Mouse (Mus musculus) limb, embryonic 12.5 days (tissue): ENCODE data around the gene Gramd1c. TPM values are rescaled to one million over a fixed set of nuclear protein-coding genes. Genes with fewer than 3 reads are reported as not detected.

Source experiments
- ATAC-seq: fragments of 200-750 bp; cut with Nextera tagmentation; 2 replicates; pipeline ENCODE4 v1.8.0; 2017; ENCODE audit warnings: low read depth, moderate TSS enrichment; ENCODE audit not compliant: insufficient number of reproducible peaks, insufficient read depth, low FRiP score, low TSS enrichment
- H3K27ac ChIP-seq: fragments of 300-500 bp; sonication (generic); 2 replicates; pipeline ENCODE4 v1.5.1; 2016; ENCODE audit warnings: mild to moderate bottlenecking, moderate library complexity
- H3K27me3 ChIP-seq: fragments of 300-500 bp; sonication (generic); 2 replicates; pipeline ENCODE4 v1.6.1; 2016; ENCODE audit warnings: mild to moderate bottlenecking, moderate library complexity
- H3K36me3 ChIP-seq: fragments of 300-500 bp; sonication (generic); 2 replicates; pipeline ENCODE4 v1.6.1; 2016; ENCODE audit warnings: mild to moderate bottlenecking, moderate library complexity
- H3K4me1 ChIP-seq: fragments of 300-500 bp; sonication (generic); replicated peaks from 2 replicates; pipeline ENCODE4 v1.6.1; 2016
- H3K4me2 ChIP-seq: fragments of 300-500 bp; sonication (generic); 2 replicates; pipeline ENCODE4 v1.6.1; 2016; ENCODE audit warnings: mild to moderate bottlenecking, moderate library complexity
- H3K4me3 ChIP-seq: fragments of 300-500 bp; sonication (generic); replicated peaks from 2 replicates; pipeline ENCODE4 v1.5.1; 2016; ENCODE audit warnings: mild to moderate bottlenecking
- H3K9ac ChIP-seq: fragments of 300-500 bp; sonication (generic); replicated peaks from 2 replicates; pipeline ENCODE4 v1.6.1; 2016; ENCODE audit warnings: mild to moderate bottlenecking, moderate library complexity
- H3K9me3 ChIP-seq: fragments of 300-500 bp; sonication (generic); 2 replicates; pipeline ENCODE4 v1.6.1; 2016; ENCODE audit warnings: mild to moderate bottlenecking, moderate library complexity
- WGBS: fragments of 180-500 bp; shearing (Covaris S2); methylation state at CpG from one replicate; pipeline ENCODE4 v1.1.7; 2016; 5-methylcytosine and 5-hydroxymethylcytosine counted together
- polyA plus RNA-seq: library from polyadenylated mRNA; unstranded; fragments of >200 nt; fragmentation: Nextera tagmentation; extraction: Ambion mirVana; gene quantifications from 2 replicates; pipeline ENCODE4 v1.2.1, GENCODE M21; 2016

Gene Gramd1c
- polyA plus RNA-seq, 1 experiment from 2014 or later: 7.3 TPM

DNA sequence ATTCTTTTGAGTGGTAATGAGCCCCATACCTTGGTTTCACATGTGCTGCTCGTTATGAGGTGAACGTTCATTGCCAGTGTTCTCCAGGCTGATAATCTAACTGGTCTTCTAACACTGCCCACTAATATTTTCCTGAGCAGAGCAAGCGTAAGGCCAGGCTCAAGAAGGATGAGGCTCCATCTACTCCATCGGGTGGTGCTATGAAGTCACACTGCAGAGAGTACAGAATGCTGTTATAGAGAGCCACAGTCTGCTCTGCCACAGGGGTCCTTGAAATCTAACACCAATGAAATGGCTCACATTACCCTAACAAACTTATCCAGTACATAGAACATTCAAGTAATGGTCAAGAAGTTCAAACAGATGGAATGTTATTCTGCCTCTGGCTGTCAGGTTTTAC is 105.1 kb downstream of the Gramd1c start:
- Histone ChIP-seq H3K4me1 (peaks cover 6% of the 10 kb centered on the region), H3K4me2 (no peak overlapping the region), H3K27ac (no peak overlapping the region), H3K9me3 (no peaks in the 10 kb centered on the region), H3K27me3 (no peaks in the 10 kb centered on the region), H3K9ac (no peak overlapping the region), H3K36me3 (0 out of 2 replicates have a peak, but pooled peaks cover 3% of the 10 kb centered on the region), H3K4me3 (no peak overlapping the region)
- ATAC-seq: peak; percentile 10; the same call in 1 of the 2 replicates
- 45% methylated on average over 4 of the region's 4 CpGs for WGBS

DNA sequence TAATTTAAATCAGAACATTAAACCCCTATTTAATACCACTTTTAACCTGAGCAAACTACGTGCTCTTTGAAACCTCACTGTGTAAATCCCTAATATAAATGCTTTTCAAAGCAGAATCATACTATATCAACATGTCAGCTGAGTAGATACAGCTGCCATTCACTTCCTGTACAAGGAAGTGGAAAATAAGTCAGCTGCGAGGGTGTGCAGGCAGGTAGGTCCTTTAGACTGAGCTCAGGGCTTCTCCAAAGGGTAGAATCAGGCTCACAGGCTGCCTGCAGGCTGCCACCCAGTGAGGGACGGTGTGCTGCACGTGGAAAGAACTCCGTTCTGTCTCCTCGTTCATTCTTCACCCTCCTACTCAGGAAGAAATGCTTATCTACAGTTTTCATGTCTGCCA is 108.2 kb downstream of the Gramd1c start:
- H3K4me3 ChIP-seq: no peak overlapping the region
- H3K27me3 ChIP-seq: no peaks in the 10 kb centered on the region
- H3K9ac ChIP-seq: no peak overlapping the region
- H3K9me3 ChIP-seq: no peaks in the 10 kb centered on the region
- 75% methylated on average over 6 of the region's 6 CpGs for WGBS
- H3K27ac ChIP-seq: no peak overlapping the region
- H3K36me3 ChIP-seq: no peaks in the 10 kb centered on the region
- no peak overlapping the region for H3K4me2 ChIP-seq
- H3K4me1 ChIP-seq: peaks cover 6% of the 10 kb centered on the region
- ATAC-seq: no peak

DNA sequence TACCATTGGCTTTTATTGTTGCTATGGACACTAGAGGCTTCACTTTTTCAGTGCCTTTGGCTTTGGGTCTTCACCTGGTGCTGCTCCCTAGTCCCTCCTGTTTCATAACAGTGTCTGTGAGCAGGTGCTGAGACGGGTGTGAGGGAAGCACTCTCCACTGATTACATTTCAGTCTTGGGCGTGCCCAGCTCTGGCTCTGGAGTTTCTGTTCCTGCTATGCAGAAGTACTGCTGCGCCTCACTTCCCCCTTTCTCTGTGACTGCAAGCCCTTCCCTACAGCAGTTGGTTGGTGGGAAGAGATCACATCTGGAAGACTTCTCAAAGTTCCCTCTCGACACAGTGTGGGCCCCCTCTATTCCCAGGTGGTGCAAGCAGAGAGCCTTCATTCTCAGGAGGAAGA is 111.6 kb downstream of the Gramd1c start:
- Histone ChIP-seq H3K36me3 (no peaks in the 10 kb centered on the region), H3K4me2 (no peak overlapping the region), H3K9me3 (no peaks in the 10 kb centered on the region), H3K4me3 (no peak overlapping the region), H3K27ac (no peak overlapping the region), H3K9ac (no peak overlapping the region), H3K27me3 (no peaks in the 10 kb centered on the region), H3K4me1 (no peaks in the 10 kb centered on the region)
- no peak for ATAC-seq
- WGBS: 75% methylated on average over 4 of the region's 4 CpGs

DNA sequence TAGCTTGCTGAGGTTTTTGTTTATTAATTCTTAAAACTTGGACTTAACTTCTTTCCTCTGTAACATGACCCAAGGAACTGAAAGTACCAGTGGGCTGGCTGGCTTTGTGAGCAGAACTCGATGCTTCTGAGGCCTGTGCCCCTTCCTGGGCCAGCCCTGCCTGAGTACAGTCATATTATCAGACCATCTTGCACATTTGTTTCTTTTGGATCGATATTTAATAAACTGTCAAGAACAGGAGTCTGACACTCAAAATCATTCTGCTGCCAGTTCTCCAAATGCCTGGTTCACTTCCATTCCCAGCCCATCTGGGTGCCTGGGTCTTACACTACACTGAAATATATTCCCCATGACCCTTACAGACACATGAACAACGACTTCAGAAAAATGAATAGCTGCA is 117.3 kb downstream of the Gramd1c start:
- ATAC-seq: no peak
- WGBS: 70% methylated on average over 3 of the region's 3 CpGs

DNA sequence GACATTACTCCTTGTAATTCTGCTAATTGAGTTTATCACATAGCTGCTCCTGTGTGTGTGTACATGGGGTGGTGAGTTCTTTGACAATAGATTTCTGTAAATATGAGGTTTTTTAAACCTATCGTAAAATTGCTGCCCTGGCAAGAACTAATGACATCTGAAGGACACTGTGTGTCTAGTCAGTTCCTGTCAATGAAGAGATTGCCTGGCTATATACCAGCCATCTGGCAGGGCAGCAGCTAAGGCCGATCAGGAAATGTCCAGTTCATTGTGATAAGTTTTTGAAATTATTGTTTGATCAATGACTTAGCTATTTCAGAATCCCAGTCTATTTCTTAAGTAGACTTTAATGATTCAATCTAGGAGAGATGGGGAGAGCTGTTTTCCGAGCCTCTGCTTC is 117.8 kb downstream of the Gramd1c start:
- H3K4me2 ChIP-seq: no peak overlapping the region
- H3K4me1 ChIP-seq: peaks cover 4% of the 10 kb centered on the region; the same call in 1 of the 2 replicates
- 83% methylated on average over 3 of the region's 3 CpGs for WGBS
- no peaks in the 10 kb centered on the region for H3K9me3 ChIP-seq
- H3K4me3 ChIP-seq: no peak overlapping the region
- no peak for ATAC-seq
- no peaks in the 10 kb centered on the region for H3K36me3 ChIP-seq
- H3K9ac ChIP-seq: no peak overlapping the region
- H3K27ac ChIP-seq: no peak overlapping the region
- H3K27me3 ChIP-seq: no peaks in the 10 kb centered on the region

More for the DNA sequence above, 117.3 kb downstream of the Gramd1c start:
- Histone ChIP-seq H3K9ac (no peak overlapping the region), H3K27ac (no peak overlapping the region), H3K4me1 (peaks cover 3% of the 10 kb centered on the region; the same call in 1 of the 2 replicates), H3K36me3 (no peaks in the 10 kb centered on the region), H3K4me3 (no peak overlapping the region), H3K4me2 (no peak overlapping the region), H3K27me3 (no peaks in the 10 kb centered on the region), H3K9me3 (no peaks in the 10 kb centered on the region)

DNA sequence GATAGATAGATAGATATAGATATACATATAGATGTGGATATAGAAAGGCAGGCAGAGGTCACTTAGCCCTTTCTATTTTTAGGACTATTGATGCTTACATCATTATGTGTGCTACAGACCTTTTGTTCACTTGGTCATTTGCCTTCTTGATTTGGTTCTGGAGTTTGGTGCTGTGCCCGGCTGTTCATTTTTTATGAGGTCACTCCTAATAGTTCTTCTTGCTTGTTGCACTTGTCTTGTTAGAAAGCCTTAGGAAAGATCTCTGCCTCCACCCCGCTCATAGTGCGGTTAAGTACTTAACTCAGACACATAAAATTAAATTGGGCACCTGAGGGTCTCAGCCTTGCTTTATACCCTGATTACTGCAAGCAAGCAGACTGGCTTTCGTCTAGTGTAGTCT is 122.3 kb downstream of the Gramd1c start:
- WGBS: 42% methylated on average over 4 of the region's 4 CpGs

DNA sequence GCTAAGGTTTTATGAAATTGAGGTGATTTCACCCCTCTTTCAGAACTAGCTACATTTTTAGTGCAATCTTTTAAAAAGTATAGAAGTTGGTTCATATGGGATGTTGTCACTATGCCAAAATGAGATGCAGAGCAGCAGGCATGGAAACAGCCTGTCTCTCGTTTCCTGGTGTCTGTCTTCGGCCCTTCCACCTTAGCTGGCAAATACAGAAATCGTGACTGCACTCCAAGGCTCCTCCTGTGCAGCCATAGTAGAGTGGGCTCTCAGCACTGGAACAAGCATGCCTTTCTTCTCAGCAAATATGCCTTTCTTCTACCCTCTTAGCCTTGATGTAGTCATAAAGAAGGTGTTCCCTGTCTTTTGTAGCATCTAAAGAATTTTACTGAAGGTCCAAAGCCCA is 127.3 kb downstream of the Gramd1c start:
- H3K27ac ChIP-seq: no peak overlapping the region
- WGBS: 84% methylated on average over 3 of the region's 3 CpGs

More for the DNA sequence above, 122.3 kb downstream of the Gramd1c start:
- H3K27ac ChIP-seq: no peak overlapping the region
- ATAC-seq: peak; percentile 58; the same call in 1 of the 2 replicates
- H3K9me3 ChIP-seq: no peaks in the 10 kb centered on the region
- H3K4me1 ChIP-seq: peaks cover 4% of the 10 kb centered on the region; the same call in 1 of the 2 replicates
- H3K4me3 ChIP-seq: no peak overlapping the region
- no peaks in the 10 kb centered on the region for H3K27me3 ChIP-seq
- no peaks in the 10 kb centered on the region for H3K36me3 ChIP-seq
- no peak overlapping the region for H3K9ac ChIP-seq
- H3K4me2 ChIP-seq: no peak overlapping the region

DNA sequence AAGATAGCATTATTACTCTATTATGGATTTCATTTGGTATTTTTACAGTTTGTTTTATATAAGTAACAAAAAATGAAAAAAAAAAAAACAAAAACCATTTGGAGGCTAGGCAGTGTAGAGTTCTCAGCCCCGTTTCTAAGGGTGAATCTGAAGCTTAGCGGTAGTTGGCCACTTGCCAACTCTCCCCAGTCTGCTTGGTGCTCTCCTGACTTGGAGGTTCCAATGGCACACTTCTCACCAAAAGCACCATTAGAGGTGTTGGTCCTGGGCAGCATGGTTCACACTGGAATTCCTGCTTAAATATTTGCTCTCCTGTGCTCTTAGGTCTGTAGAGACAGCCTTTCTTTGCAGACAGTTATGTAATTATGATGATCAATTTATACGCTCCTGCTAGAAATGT is 127.8 kb downstream of the Gramd1c start:
- no peak for ATAC-seq
- WGBS: 75% methylated on average over 3 of the region's 3 CpGs
- H3K9ac ChIP-seq: no peak overlapping the region
- H3K4me1 ChIP-seq: no peaks in the 10 kb centered on the region
- H3K27ac ChIP-seq: no peak overlapping the region
- H3K4me2 ChIP-seq: no peak overlapping the region
- H3K27me3 ChIP-seq: no peaks in the 10 kb centered on the region
- H3K9me3 ChIP-seq: no peaks in the 10 kb centered on the region
- no peak overlapping the region for H3K4me3 ChIP-seq
- no peaks in the 10 kb centered on the region for H3K36me3 ChIP-seq

More for the DNA sequence above, 127.3 kb downstream of the Gramd1c start:
- H3K4me2 ChIP-seq: no peak overlapping the region
- H3K9me3 ChIP-seq: no peaks in the 10 kb centered on the region
- H3K9ac ChIP-seq: no peak overlapping the region
- peaks cover 1% of the 10 kb centered on the region; the same call in 1 of the 2 replicates for H3K4me1 ChIP-seq
- no peak for ATAC-seq
- H3K36me3 ChIP-seq: no peaks in the 10 kb centered on the region
- H3K27me3 ChIP-seq: no peaks in the 10 kb centered on the region
- H3K4me3 ChIP-seq: no peak overlapping the region

DNA sequence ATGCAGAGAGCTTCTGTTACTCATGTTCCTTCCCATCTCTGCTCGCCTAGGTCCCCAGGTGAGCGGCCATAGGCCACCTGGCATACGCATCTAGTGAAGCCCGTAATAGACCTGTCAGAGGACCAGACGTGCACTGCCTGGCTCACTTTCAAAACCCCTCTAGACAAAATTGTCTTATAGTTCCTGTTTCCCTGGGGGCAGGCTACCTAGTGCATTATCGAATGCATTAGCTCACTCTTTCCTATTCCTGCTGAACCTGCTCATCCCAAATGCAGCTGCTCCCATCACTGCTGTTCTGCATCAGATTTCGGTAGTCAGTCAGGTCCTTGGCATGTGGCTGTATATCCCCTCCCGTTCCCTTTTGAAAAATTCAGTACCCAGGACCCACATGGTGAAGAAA is 128.3 kb downstream of the Gramd1c start:
- ATAC-seq: no peak

DNA sequence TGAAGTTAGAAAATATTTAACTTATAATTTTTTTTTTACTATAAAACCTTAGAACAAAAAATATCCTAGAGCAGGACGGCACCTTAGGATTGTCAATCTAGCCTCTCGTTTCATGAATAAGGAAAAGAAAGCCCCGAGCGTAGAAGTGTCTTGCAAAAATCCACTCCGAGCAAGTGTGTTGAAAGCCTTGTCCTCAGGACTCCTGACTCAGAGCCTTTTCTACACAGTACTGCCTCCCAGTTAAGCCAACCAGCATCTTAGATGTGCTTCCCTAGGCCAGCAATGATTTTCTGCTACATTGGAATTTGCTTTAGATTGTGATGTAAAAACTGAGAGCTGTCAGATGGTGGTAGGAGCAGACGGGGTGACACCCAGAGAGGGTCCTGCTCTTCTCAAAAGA is 130.1 kb downstream of the Gramd1c start:
- no peaks in the 10 kb centered on the region for H3K36me3 ChIP-seq
- ATAC-seq: no peak
- H3K27me3 ChIP-seq: no peaks in the 10 kb centered on the region
- no peaks in the 10 kb centered on the region for H3K4me1 ChIP-seq
- 89% methylated on average over 6 of the region's 6 CpGs for WGBS
- no peak overlapping the region for H3K9ac ChIP-seq
- no peak overlapping the region for H3K27ac ChIP-seq
- no peaks in the 10 kb centered on the region for H3K9me3 ChIP-seq
- no peak overlapping the region for H3K4me3 ChIP-seq
- H3K4me2 ChIP-seq: no peak overlapping the region

More for the DNA sequence above, 128.3 kb downstream of the Gramd1c start:
- no peak overlapping the region for H3K4me3 ChIP-seq
- no peak overlapping the region for H3K27ac ChIP-seq
- H3K4me2 ChIP-seq: no peak overlapping the region
- 83% methylated on average over 8 of the region's 8 CpGs for WGBS
- no peaks in the 10 kb centered on the region for H3K27me3 ChIP-seq
- no peak overlapping the region for H3K9ac ChIP-seq
- no peaks in the 10 kb centered on the region for H3K4me1 ChIP-seq
- no peaks in the 10 kb centered on the region for H3K9me3 ChIP-seq
- no peaks in the 10 kb centered on the region for H3K36me3 ChIP-seq

DNA sequence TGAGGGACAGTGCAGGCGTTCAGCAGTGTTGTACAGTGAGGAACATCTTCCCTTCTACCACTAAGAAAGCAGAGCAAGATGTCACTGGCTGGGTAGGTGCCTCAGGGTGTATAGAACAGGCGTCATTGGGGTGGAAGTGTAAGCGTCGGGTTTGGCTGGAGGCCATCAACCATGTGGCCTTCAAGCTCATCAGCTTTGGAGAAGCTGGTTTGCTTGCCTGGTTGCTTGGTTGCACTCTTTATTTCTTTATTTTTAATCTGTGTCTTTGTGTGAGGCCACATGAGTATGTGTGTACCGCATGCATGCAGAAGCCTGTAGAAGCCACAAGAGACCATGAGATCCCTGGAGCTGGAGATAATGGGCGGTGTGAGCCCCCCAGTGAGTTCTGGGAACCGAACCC is 130.8 kb downstream of the Gramd1c start:
- Histone ChIP-seq H3K4me3 (no peak overlapping the region), H3K27me3 (no peaks in the 10 kb centered on the region), H3K4me1 (no peaks in the 10 kb centered on the region), H3K9ac (no peak overlapping the region), H3K27ac (no peak overlapping the region), H3K9me3 (no peaks in the 10 kb centered on the region), H3K4me2 (no peak overlapping the region), H3K36me3 (no peaks in the 10 kb centered on the region)
- ATAC-seq: no peak
- 90% methylated on average over 7 of the region's 7 CpGs for WGBS

DNA sequence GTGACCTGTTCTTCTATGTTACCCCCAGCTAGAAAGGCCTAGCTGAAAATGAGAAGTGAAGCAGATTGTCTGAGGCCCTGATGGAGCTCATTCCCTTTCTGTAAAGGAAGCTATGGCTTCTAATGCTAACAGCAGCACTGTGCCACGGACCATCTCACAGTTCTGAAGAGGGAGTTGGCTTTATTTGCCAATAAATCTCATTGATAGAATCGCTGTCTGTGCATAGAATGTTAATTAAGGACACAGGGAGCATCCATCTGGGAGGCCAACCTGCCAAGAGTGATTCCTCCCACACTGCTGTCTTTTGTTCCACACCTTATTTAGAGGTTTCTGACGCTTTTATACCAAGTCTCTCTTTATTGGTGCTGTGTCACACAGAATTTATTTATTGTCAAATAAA is 131.6 kb downstream of the Gramd1c start:
- Histone ChIP-seq H3K4me1 (no peaks in the 10 kb centered on the region), H3K36me3 (no peaks in the 10 kb centered on the region), H3K27me3 (no peaks in the 10 kb centered on the region), H3K4me2 (no peak overlapping the region), H3K27ac (no peak overlapping the region), H3K9me3 (no peaks in the 10 kb centered on the region), H3K9ac (no peak overlapping the region), H3K4me3 (no peak overlapping the region)
- no peak for ATAC-seq
- 66% methylated on average over 3 of the region's 3 CpGs for WGBS
